Mouse (Mus musculus) thymus, adult 18-20 months (tissue): ENCODE data around the gene Slc12a8.

Experiments used
- DNase-seq, 2 experiments: peaks; one replicate each; pipeline ENCODE4 v3.0.0; 2022; ENCODE audit warnings: mixed read lengths in 2 of 2

Slc12a8 gene

GRCm38 (mm10) chr16:33544346-33544745 lies 27.2 kb downstream of the Slc12a8 start:
- no peak for DNase-seq

DNA sequence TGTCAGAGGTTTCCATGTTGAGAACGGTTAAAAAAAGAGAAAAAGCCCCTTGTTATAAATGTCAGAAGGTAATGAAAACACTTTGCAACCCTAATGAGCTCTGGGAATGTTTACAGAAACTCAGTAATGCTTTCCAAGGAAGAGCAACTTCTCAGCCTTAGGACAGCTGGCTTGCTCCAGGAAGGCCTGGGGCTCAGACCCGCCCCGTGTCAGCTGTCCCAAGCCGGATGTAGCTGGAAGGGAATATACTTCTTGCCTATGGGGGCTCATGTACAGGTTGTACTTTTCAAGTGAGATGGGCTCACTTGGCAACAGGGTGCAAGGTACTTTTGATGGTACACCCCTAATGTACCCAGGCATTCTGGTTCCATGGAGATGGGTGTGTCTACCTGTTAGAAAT lies 28.4 kb downstream of the Slc12a8 start:
- DNase-seq: no peak

GRCm38 (mm10) chr16:33553689-33554342 lies 36.7 kb downstream of the Slc12a8 start:
- DNase-seq: no peak

DNA sequence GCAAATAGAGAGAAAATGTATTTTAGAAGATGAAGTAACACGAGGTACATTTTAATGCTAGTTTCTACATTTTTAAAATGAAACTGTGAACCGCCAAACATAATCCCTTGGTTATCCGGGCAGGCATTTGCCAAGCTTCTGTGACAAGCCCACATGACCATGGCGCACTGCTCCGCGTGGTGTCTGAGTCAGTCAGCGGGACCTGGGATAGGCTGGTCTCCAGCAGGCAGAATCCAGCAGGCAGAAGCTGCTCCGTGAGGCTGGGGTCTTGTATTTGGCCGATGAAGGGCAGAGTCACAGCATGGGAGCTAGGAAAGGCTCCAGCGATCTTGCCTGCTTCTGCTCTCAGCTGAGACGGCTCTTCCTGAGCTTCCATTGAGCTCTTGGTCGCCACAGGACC lies 41.0 kb downstream of the Slc12a8 start:
- DNase-seq: no peak

DNA sequence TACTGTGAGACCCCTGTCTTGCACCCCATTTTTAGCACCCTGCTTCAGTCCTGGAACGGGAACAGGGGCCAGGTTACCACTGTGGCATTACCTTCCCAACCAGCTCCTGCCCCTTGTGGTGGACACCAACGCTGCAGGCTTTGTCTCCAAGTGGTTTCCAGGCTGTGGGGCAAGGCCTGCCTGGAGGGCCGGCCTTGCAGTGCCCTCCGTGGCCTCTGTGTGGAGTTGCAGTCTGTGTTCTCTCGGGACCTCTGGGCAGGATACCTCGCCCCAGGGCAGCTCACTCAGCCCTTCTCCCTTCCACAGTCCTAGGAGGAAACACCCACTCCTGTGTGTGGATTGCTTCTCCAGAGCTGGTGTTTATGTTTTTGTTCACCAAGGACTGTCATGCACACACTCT lies 43.2 kb downstream of the Slc12a8 start:
- peak; percentile 12 to 29 for DNase-seq

- no peak for DNase-seq
Observed at GRCm38 (mm10) chr16:33561308-33562009, 44.3 kb downstream of the Slc12a8 start.

DNA sequence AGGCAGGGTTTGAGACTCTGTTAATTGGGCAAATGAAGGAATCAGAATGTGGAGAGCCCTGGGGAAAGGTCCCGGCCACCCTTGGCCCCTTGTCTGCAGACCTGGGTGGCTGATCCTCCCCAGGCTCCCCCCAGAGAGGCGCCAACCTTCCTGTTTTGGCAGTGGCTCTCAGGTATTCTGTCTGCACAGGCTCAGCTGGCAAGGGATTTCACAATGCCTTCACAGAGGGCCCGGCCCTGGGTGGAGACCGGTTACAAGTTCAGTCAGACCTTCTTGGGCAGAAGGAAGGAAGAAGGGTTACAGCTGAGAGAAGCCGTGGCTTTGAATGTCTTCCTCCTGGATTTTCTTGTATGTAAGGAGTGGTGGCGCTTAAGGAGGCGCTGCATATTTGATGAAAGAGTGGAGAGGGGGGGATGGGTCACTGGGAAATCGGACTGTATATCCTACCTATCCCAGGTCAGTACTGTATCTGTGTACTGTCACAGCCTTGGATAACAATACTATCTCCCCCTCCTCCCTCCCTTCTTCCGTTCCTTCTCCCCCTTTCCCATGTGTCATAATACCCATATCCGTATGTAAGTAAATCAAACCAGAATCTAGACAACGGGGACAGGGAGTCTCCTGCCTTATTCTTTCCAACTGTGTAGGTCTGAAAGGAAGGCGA lies 45.9 kb downstream of the Slc12a8 start:
- no peak for DNase-seq

DNA sequence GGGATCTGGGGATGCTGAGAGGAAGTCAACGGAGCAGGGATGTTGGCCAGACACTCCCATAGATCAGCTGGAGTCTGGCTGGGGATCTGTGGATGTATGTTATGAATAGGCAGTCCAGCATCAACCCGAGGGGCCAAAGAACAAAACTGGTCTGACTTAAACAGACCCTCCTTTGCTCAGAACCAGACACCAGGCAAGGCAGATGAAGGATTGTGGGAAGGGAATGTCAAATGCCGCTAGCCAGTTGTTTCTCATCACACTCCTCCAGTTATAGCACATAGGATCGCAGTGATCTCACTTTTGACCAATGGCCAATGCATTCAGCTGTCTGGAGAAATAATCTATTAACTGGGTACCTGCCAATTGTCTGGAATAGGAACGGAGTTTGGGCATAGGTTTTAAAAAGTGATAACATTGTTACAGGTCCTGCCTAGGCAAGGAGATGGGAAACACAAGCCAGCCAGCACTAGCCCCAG lies 46.4 kb downstream of the Slc12a8 start:
- no peak for DNase-seq

DNA sequence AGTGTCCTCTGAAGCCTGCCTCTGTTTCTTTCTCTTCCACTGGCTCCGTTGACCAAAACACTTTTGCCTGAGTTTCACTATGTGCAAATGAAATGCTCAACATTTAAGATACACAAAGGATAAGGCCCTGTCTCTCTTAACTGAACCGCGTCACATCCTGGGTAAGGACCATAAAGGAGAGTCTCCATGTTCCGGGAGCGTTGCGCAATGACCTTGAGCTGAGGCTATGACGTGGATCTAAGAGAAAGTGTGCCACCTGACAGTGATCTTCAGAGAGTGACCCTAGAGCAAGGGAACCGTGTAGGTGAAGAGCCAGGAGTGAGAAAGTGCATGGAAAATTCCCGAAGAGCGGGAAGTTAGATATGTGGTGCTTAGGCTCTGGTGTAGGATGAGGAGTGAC lies 49.3 kb downstream of the Slc12a8 start:
- no peak for DNase-seq

DNA sequence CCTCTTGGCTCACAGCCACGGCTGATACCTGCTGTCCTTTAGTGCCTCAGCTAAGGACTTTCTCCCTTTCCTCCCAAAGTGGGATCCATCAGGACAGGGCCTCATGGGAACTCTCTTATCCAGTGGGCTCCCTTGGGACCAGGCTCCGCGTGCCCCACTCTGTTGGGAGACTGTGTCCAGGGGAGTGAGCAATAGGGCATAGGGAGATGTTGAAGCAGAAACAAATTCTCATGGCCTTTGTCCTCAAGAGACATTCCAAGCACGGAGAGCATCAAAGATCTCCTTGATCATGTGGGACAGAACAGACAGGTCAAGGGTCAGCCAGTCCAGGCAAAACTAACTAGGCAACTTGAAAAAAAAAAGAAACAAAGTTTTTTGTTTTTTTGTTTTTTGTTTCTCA lies 50.6 kb downstream of the Slc12a8 start:
- DNase-seq: no peak

DNA sequence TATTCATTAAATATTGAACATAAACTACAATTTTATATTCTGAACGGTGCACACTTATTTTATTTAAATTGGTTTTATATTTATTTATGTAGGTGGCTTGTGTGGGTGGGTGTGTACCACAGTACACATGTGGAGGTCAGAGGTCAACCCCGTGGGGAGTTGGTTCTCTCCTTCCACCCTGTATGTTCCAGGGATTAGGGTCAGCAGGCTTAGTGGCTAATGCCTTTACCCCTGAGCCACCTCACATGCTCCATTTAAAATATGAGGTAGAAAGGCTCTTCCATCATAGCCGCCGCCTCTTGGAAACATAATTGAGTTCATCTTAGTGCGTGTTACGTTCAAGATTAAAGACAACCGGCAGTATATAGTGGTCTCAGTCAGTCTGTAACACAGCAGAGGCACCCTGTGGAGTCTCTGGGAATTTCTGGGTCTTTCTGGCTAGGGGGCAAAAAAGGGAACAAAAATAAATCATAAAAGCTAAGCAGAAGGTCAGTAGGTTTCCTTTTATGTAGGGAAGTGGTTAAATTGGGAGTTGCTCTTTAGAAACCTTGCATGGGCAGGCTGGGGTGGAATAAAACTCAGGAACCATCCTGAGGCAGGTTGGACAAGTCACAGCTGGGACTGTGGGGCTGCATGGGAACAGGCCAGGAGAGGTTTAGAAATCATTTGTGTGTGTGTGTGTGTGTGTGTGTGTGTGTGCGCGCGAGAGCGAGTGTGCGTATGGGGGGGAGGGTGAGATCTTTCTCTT lies 51.3 kb downstream of the Slc12a8 start:
- no peak for DNase-seq

DNA sequence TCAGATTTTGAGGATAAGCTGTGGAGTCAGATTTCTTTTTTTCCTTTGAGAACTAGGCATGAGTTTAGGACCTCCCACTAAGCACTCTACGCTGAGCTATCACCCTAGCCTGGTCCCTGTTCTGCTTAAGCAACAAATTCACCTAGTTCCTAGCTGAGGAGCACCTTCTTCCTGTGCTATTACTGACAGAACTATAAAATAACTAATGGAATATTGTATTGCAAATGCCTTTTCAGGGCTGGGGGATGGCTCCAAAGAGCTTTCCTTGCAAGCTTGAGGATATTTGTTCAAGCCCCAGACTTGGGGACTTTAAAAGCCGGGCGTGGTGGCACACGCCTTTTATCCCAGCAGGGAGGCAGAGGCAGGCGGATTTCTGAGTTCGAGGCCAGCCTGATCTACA lies 55.5 kb downstream of the Slc12a8 start:
- no peak for DNase-seq

- no peak for DNase-seq
Observed at GRCm38 (mm10) chr16:33573703-33574102, 56.6 kb downstream of the Slc12a8 start.

GRCm38 (mm10) chr16:33575728-33576127 lies 58.6 kb downstream of the Slc12a8 start:
- no peak for DNase-seq

DNA sequence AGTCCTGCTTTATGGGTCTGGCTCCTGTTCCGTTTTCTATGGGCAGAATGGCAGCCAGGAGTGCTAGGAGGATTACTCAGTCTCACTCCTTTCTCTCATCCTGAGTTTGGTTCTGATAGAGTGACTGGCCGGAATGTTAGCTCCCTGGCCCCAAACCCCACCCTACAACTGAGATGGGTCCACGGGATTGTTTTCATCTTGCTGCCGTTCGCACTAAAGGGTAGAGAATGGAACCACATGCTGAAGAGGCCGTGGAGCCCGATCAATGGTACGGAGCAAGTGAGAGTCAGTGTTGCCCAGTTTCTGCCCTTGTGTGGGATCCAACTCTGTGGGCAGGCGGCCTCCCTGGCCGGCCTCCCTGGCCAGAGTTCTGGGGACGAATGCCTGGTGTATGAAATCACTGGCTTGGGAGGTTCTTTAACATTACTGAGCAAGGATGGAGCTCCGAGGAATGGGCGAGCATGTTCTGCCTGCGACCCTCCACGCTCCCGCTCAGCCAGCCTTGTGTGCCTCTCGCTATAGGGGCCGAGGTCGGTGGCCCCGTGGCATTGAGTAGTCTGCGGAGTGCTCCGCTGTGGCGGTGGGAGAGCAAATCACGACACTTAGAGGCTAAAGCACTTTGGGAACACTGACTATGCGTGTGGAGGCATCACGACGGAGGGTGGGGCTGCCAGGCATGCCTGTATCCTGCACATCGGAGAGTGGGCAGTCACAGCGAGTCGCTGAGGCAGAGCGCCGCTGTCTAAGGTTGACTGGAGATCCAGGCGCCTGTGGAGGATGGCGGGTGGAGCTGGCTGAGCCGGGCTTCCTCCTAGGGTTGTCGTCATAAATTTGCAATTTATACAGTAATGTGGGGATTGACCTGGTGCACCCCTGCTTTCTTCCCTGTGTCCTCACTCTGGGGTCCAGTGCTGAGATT lies 59.4 kb downstream of the Slc12a8 start:
- DNase-seq: no peak

DNA sequence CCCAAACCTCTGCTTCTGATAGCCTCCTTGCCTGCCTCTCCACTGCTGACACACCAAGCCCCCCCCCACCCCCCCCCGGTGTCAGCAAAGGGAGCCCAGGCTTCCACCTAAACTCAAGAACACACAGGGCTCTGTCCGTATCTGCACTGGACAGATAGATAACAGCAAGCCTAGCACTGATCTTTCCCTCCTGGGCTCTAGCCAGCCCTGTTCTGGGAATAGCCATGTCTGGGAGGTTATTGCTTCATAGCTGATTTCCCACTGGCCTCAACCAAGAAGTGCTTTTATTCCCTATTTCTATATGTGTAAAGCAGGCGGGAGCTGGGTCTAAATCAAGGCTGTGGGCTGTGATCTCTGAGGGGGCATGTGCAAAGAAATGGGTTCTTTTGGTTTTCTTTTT lies 61.3 kb downstream of the Slc12a8 start:
- no peak for DNase-seq

GRCm38 (mm10) chr16:33580331-33580730 lies 63.2 kb downstream of the Slc12a8 start:
- DNase-seq: no peak

DNA sequence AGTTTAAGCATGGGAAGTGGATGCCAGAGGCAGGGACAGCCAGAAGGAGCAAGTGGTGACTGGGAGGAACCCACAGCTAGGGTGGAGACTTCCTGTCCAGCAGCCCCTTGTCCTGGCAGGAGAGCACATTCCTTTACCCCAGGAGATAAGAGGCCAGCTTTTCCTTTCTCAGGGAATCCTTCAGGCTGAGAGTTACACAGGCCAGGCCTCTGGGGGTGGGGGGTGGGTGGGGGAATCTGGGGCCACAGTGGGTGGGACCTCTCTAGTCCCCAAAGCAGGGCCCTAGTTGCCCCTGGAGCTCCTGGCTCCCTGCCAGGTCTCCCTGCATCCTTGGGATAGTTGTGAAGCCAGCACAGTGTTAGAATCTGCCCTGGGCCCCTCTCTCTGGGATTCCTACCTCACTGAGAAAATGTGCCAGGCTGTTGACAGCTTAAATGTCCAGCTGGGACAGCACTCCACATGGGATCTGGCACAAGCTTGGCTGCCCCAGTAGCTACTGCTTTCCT lies 63.7 kb downstream of the Slc12a8 start:
- DNase-seq: no peak

DNA sequence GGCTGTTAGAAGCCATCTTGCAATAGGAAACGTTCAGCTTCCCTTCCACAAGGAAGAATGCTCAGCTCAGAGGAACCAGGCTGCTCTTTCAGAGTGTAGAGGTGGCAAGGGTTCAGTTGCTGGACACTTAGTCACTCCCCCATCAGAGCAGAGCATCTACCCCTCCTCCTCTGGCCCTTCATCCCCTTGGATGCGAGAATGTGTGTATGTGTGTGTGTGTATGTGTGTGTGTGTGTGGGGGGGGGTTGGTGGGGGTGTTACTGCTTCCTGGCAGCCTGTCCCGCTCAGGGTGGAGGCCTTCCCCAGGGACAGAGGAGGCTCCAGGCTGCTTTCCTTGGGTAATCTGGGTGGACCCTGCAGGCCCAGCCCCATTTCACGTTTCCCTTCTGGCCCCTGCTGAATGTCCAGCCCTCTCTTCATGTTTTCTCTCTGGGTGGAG lies 64.6 kb downstream of the Slc12a8 start:
- DNase-seq: no peak

GRCm38 (mm10) chr16:33582495-33582894 lies 65.4 kb downstream of the Slc12a8 start:
- no peak for DNase-seq

DNA sequence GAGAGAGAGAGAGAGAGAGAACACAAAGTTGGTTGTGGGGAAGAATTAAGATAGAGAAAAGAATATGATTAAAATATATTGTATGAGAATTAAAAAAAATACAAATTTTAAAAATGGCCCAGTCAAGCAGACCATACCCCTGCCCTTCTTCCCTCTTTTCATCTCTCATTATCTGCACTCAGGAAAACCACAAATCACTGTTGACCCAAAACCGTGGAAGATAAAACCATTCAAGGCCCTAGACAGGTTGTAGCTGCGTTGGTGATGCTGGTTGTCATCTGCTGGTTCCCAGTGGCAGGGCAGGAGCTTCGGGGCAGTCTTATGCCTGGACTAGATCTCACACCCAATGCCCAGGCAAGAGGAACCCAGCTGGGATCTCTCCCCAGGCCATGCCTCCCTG lies 66.2 kb downstream of the Slc12a8 start:
- DNase-seq: no peak
